Mouse (Mus musculus): ENCODE measurements around the gene Rcsd1. TPM values are rescaled to one million over a fixed set of nuclear protein-coding genes. Genes with fewer than 3 reads are reported as not detected.

Rcsd1 gene
- polyA plus RNA-seq, 1 experiment from 2014 or later, result 8.4 TPM

GRCm38 (mm10) chr1:165603218-165603617, 106.3 kb downstream of the Rcsd1 start:
- peaks cover 71% of the 10 kb centered on the region for H3K36me3 ChIP-seq (replicated peaks; ENCODE audit: control insufficient read depth, insufficient read depth)
- H3K4me2 ChIP-seq (replicated peaks), result no peak overlapping the region
- no peaks in the 10 kb centered on the region for H3K9me3 ChIP-seq (ENCODE audit: control insufficient read depth, low read length)
- no peak for DNase-seq (ENCODE audit: low spot score)
- no peaks in the 10 kb centered on the region for H3K4me1 ChIP-seq (replicated peaks; ENCODE audit: control insufficient read depth, insufficient read depth, low read length)
- no peak for ATAC-seq (ENCODE audit: low FRiP score)
- no peak overlapping the region for H3K9ac ChIP-seq
- H3K27me3 ChIP-seq (ENCODE audit: control insufficient read depth, insufficient read depth, low read length), result no peaks in the 10 kb centered on the region
- 88% methylated on average over 14 of the region's 14 CpGs for WGBS
- H3K27ac ChIP-seq, result no peak overlapping the region
- H3K4me3 ChIP-seq (replicated peaks; ENCODE audit: low read length), result no peak overlapping the region

GRCm38 (mm10) chr1:165601775-165602280, 107.7 kb downstream of the Rcsd1 start:
- ATAC-seq (ENCODE audit: low FRiP score), result no peak
- H3K4me1 ChIP-seq (replicated peaks; ENCODE audit: control insufficient read depth, insufficient read depth, low read length), result no peaks in the 10 kb centered on the region
- H3K27ac ChIP-seq, result no peak overlapping the region
- WGBS, result 88% methylated on average over 9 of the region's 10 CpGs
- H3K4me3 ChIP-seq (replicated peaks; ENCODE audit: low read length), result no peak overlapping the region
- peaks cover 58% of the 10 kb centered on the region for H3K36me3 ChIP-seq (replicated peaks; ENCODE audit: control insufficient read depth, insufficient read depth)
- H3K27me3 ChIP-seq (ENCODE audit: control insufficient read depth, insufficient read depth, low read length), result no peaks in the 10 kb centered on the region
- no peak for DNase-seq (ENCODE audit: low spot score)
- H3K4me2 ChIP-seq (replicated peaks), result no peak overlapping the region
- no peak overlapping the region for H3K9ac ChIP-seq
- H3K9me3 ChIP-seq (ENCODE audit: control insufficient read depth, low read length), result no peaks in the 10 kb centered on the region

Small RNA genes within 50 kb of the gene (microRNA-seq; reads per million reads assigned to microRNA genes)
- gene Gm44458, result not detected

Other genes starting within 250 kb of the Rcsd1 start
- gene Dcaf6, start 249.3 kb downstream of the Rcsd1 start, polyA plus RNA-seq (2014; fragmentation: Nextera tagmentation; extraction: Ambion mirVana), result 17.0 and 23.0 TPM in 2 replicates
- gene Mpc2, start 249.1 kb downstream of the Rcsd1 start, polyA plus RNA-seq (2014; fragmentation: Nextera tagmentation; extraction: Ambion mirVana), result 229 and 244 TPM in 2 replicates
- gene Adcy10, start 224.6 kb downstream of the Rcsd1 start, polyA plus RNA-seq (2014; fragmentation: Nextera tagmentation; extraction: Ambion mirVana), result 0.21 and 0.79 TPM in 2 replicates
- gene Mpzl1, start 75.2 kb downstream of the Rcsd1 start, polyA plus RNA-seq (2014; fragmentation: Nextera tagmentation; extraction: Ambion mirVana), result 176 and 179 TPM in 2 replicates
- 35.2 and 36.5 TPM in 2 replicates for gene Creg1, start 54.0 kb upstream of the Rcsd1 start, polyA plus RNA-seq (2014; fragmentation: Nextera tagmentation; extraction: Ambion mirVana)
- gene Cd247, start 78.9 kb upstream of the Rcsd1 start, polyA plus RNA-seq (2014; fragmentation: Nextera tagmentation; extraction: Ambion mirVana), result 0.54 and 0.90 TPM in 2 replicates

All from hindbrain, embryonic 14.5 days (tissue).